Mouse (Mus musculus) embryonic facial prominence, embryonic 15.5 days (tissue): Measurements from ENCODE around the gene Epn1. TPM values are rescaled to one million over a fixed set of nuclear protein-coding genes. Genes with fewer than 3 reads are reported as not detected.
A peak's percentile ranks its signal among the peaks of the same experiment; 100 is the strongest.

ENCODE experiments used
- ATAC-seq: fragments of 200-750 bp; cut with Nextera tagmentation; 2 replicates; pipeline ENCODE4 v1.8.0; 2017; ENCODE audit warnings: low read depth, moderate TSS enrichment; ENCODE audit not compliant: insufficient number of reproducible peaks, low FRiP score, low TSS enrichment
- H3K27ac ChIP-seq: fragments of 300-500 bp; sonication (generic); replicated peaks from 2 replicates; pipeline ENCODE4 v1.5.1; 2015; ENCODE audit warnings: mild to moderate bottlenecking, inconsistent platforms
- H3K27me3 ChIP-seq: fragments of 300-500 bp; sonication (generic); 2 replicates; pipeline ENCODE4 v1.6.1; 2015; ENCODE audit warnings: inconsistent platforms
- H3K36me3 ChIP-seq: fragments of 300-500 bp; sonication (generic); 2 replicates; pipeline ENCODE4 v1.6.1; 2015; ENCODE audit warnings: mild to moderate bottlenecking, inconsistent platforms
- H3K4me1 ChIP-seq: fragments of 300-500 bp; sonication (generic); 2 replicates; pipeline ENCODE4 v1.6.1; 2015; ENCODE audit warnings: inconsistent platforms
- H3K4me2 ChIP-seq: fragments of 300-500 bp; sonication (generic); replicated peaks from 2 replicates; pipeline ENCODE4 v1.6.1; 2015; ENCODE audit warnings: mild to moderate bottlenecking, inconsistent platforms
- H3K4me3 ChIP-seq: fragments of 300-500 bp; sonication (generic); replicated peaks from 2 replicates; pipeline ENCODE4 v1.5.1; 2015; ENCODE audit warnings: mild to moderate bottlenecking, inconsistent platforms
- H3K9ac ChIP-seq: fragments of 300-500 bp; sonication (generic); 2 replicates; pipeline ENCODE4 v1.6.1; 2015; ENCODE audit warnings: inconsistent platforms
- H3K9me3 ChIP-seq: fragments of 300-500 bp; sonication (generic); replicated peaks from 2 replicates; pipeline ENCODE4 v1.6.1; 2016; ENCODE audit warnings: inconsistent platforms
- WGBS: fragments of 180-500 bp; shearing (Covaris S2); methylation state at CpG from one replicate; pipeline ENCODE4 v1.1.7; 2015; 5-methylcytosine and 5-hydroxymethylcytosine counted together
- polyA plus RNA-seq: library from polyadenylated mRNA; unstranded; fragments of >200 nt; fragmentation: Nextera tagmentation; extraction: Ambion mirVana; gene quantifications from 2 replicates; pipeline ENCODE4 v1.2.1, GENCODE M21; 2015

Gene Epn1
- polyA plus RNA-seq, 1 experiment from 2014 or later = 70.6 TPM

- Histone ChIP-seq H3K27me3 (no peaks in the 10 kb centered on the region), H3K9ac (no peak overlapping the region), H3K36me3 (peaks cover 54% of the 10 kb centered on the region), H3K9me3 (no peaks in the 10 kb centered on the region), H3K4me2 (no peak overlapping the region), H3K4me3 (no peak overlapping the region), H3K27ac (no peak overlapping the region), H3K4me1 (no peaks in the 10 kb centered on the region)
- no peak for ATAC-seq
- WGBS = 85% methylated on average over 5 of the region's 5 CpGs
These were observed 18.7 kb downstream of the Epn1 start for GRCm38 (mm10) chr7:5098769-5099168.

GRCm38 (mm10) chr7:5099796-5100195 lies 19.8 kb downstream of the Epn1 start:
- no peaks in the 10 kb centered on the region for H3K4me1 ChIP-seq
- no peaks in the 10 kb centered on the region for H3K9me3 ChIP-seq
- 72% methylated on average over 3 of the region's 3 CpGs for WGBS
- H3K36me3 ChIP-seq = peaks cover 43% of the 10 kb centered on the region
- ATAC-seq = no peak
- H3K9ac ChIP-seq = no peak overlapping the region
- no peak overlapping the region for H3K4me2 ChIP-seq
- H3K27me3 ChIP-seq = no peaks in the 10 kb centered on the region
- H3K27ac ChIP-seq = no peak overlapping the region
- no peak overlapping the region for H3K4me3 ChIP-seq

GRCm38 (mm10) chr7:5101066-5101663 lies 21.1 kb downstream of the Epn1 start:
- no peak for ATAC-seq
- WGBS = 87% methylated on average over 10 of the region's 10 CpGs
- H3K36me3 ChIP-seq = peaks cover 30% of the 10 kb centered on the region
- no peak overlapping the region for H3K4me3 ChIP-seq
- no peaks in the 10 kb centered on the region for H3K4me1 ChIP-seq
- H3K9ac ChIP-seq = no peak overlapping the region
- no peak overlapping the region for H3K4me2 ChIP-seq
- no peak overlapping the region for H3K27ac ChIP-seq
- no peaks in the 10 kb centered on the region for H3K9me3 ChIP-seq
- H3K27me3 ChIP-seq = no peaks in the 10 kb centered on the region

- no peak overlapping the region for H3K9ac ChIP-seq
- no peak for ATAC-seq
These were observed 22.5 kb downstream of the Epn1 start for GRCm38 (mm10) chr7:5102564-5102963.

GRCm38 (mm10) chr7:5108272-5108671 lies 28.2 kb downstream of the Epn1 start:
- H3K4me1 ChIP-seq = peaks cover 9% of the 10 kb centered on the region; the same call in 1 of the 2 replicates
- H3K36me3 ChIP-seq = no peaks in the 10 kb centered on the region
- WGBS = 86% methylated on average over 4 of the region's 4 CpGs
- H3K4me2 ChIP-seq = no peak overlapping the region
- H3K9me3 ChIP-seq = no peaks in the 10 kb centered on the region
- no peak overlapping the region for H3K27ac ChIP-seq
- H3K27me3 ChIP-seq = no peaks in the 10 kb centered on the region
- no peak for ATAC-seq
- H3K9ac ChIP-seq = no peak overlapping the region
- H3K4me3 ChIP-seq = no peak overlapping the region

More at GRCm38 (mm10) chr7:5102564-5102963, 22.5 kb downstream of the Epn1 start:
- H3K4me3 ChIP-seq = no peak overlapping the region
- H3K9me3 ChIP-seq = no peaks in the 10 kb centered on the region
- no peaks in the 10 kb centered on the region for H3K27me3 ChIP-seq
- peaks cover 17% of the 10 kb centered on the region for H3K36me3 ChIP-seq
- no peaks in the 10 kb centered on the region for H3K4me1 ChIP-seq
- 87% methylated on average over 2 of the region's 2 CpGs for WGBS
- H3K4me2 ChIP-seq = no peak overlapping the region
- H3K27ac ChIP-seq = no peak overlapping the region

GRCm38 (mm10) chr7:5109301-5109700 lies 29.3 kb downstream of the Epn1 start:
- no peak for ATAC-seq
- Histone ChIP-seq H3K27me3 (no peaks in the 10 kb centered on the region), H3K36me3 (no peaks in the 10 kb centered on the region), H3K9ac (no peak overlapping the region), H3K9me3 (no peaks in the 10 kb centered on the region), H3K4me3 (no peak overlapping the region), H3K27ac (no peak overlapping the region), H3K4me2 (no peak overlapping the region), H3K4me1 (peaks cover 10% of the 10 kb centered on the region; the same call in 1 of the 2 replicates)
- WGBS = 78% methylated on average over 8 of the region's 8 CpGs

- WGBS = 16% methylated on average over 3 of the region's 3 CpGs
- peak; percentile 15; the same call in 1 of the 2 replicates for ATAC-seq
- H3K4me1 ChIP-seq = peaks cover 10% of the 10 kb centered on the region; the same call in 1 of the 2 replicates
- no peaks in the 10 kb centered on the region for H3K36me3 ChIP-seq
- peak overlapping the region; percentile 55; the same call in 1 of the 2 replicates for H3K27ac ChIP-seq
- no peak overlapping the region for H3K4me3 ChIP-seq
- H3K27me3 ChIP-seq = no peaks in the 10 kb centered on the region
- H3K4me2 ChIP-seq = no peak overlapping the region
- no peaks in the 10 kb centered on the region for H3K9me3 ChIP-seq
- H3K9ac ChIP-seq = no peak overlapping the region
These were observed 32.7 kb downstream of the Epn1 start for GRCm38 (mm10) chr7:5112701-5113100.

GRCm38 (mm10) chr7:5116850-5117249 lies 36.8 kb downstream of the Epn1 start, which contains the start of gene Rfpl4:
TSS of gene Rfpl4 (minus strand) at chr7:5116950.
- Histone ChIP-seq H3K27me3 (no peaks in the 10 kb centered on the region), H3K36me3 (no peaks in the 10 kb centered on the region), H3K27ac (no peak within 1 kb of the TSS), H3K9me3 (no peaks in the 10 kb centered on the region), H3K4me1 (peaks cover 10% of the 10 kb centered on the region; the same call in 1 of the 2 replicates), H3K4me3 (no peak within 1 kb of the TSS), H3K4me2 (no peak within 1 kb of the TSS), H3K9ac (no peak within 1 kb of the TSS)
- 85% methylated on average over 3 of the region's 3 CpGs for WGBS
- no peak for ATAC-seq

GRCm38 (mm10) chr7:5125078-5125477 lies 45.0 kb downstream of the Epn1 start:
- ATAC-seq = no peak
- Histone ChIP-seq H3K27ac (no peak overlapping the region), H3K4me3 (no peak overlapping the region), H3K4me1 (0 out of 2 replicates have a peak, but pooled peaks cover 7% of the 10 kb centered on the region), H3K9me3 (no peaks in the 10 kb centered on the region), H3K4me2 (no peak overlapping the region; the same call in 1 of the 2 replicates), H3K9ac (no peak overlapping the region), H3K36me3 (no peaks in the 10 kb centered on the region), H3K27me3 (no peaks in the 10 kb centered on the region)
- 90% methylated on average over 8 of the region's 8 CpGs for WGBS

- Histone ChIP-seq H3K27ac (no peak within 1 kb of the TSS), H3K9ac (no peak within 1 kb of the TSS), H3K27me3 (no peaks in the 10 kb centered on the region), H3K4me3 (peak within 1 kb of the TSS; percentile 40), H3K4me1 (0 out of 2 replicates have a peak, but pooled peaks cover 7% of the 10 kb centered on the region), H3K9me3 (no peaks in the 10 kb centered on the region), H3K36me3 (no peaks in the 10 kb centered on the region), H3K4me2 (peak within 1 kb of the TSS; percentile 60)
- 18% methylated on average over 42 of the region's 42 CpGs for WGBS
- peak; percentile 63; the same call in 1 of the 2 replicates for ATAC-seq
These were observed 45.7 kb downstream of the Epn1 start, which contains the start of gene Rasl2-9 for GRCm38 (mm10) chr7:5125549-5126406. TSS of gene Rasl2-9 (minus strand) at chr7:5125950.
